Mouse (Mus musculus): ENCODE data around the gene Ddx25. TPM values are rescaled to one million over a fixed set of nuclear protein-coding genes. Genes with fewer than 3 reads are reported as not detected.

The Ddx25 gene
- polyA plus RNA-seq, 1 experiment from 2014 or later, result 2.5 TPM

DNA sequence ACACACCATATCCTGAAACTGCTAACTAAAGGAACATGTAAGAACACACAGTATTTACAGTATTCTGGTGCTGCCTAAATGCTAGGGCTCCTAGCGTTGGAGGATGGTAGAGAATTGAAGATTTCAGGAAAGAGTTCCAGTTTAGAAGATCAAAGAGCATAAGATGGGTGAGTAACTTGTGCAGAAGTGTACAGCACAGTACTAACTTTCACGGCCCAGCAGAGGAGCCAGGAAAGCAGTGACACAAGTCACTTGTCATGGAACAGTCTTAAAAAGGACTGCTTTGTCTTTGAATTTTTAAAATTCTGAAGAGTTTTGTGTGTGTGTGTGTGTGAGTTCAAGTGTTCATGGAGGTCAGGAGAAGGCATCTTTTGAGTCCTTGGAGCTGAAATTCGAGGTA, 9.7 kb upstream of the Ddx25 start:
- 81% methylated on average over 3 of the region's 3 CpGs for WGBS (ENCODE audit: insufficient replicate concordance)
- Histone ChIP-seq H3K27ac (ENCODE audit: low read depth, low read length) (no peak overlapping the region), H3K27me3 (ENCODE audit: control insufficient read depth, insufficient read depth, low read length) (0 out of 2 replicates have a peak, but pooled peaks cover 3% of the 10 kb centered on the region), H3K9me3 (replicated peaks; ENCODE audit: control insufficient read depth, low read length) (no peaks in the 10 kb centered on the region), H3K36me3 (ENCODE audit: control insufficient read depth, insufficient read depth, low read length) (peaks cover 8% of the 10 kb centered on the region), H3K4me2 (no peak overlapping the region), H3K9ac (ENCODE audit: low read depth, low read length) (no peak overlapping the region), H3K4me1 (ENCODE audit: control insufficient read depth, insufficient read depth, low read length) (0 out of 2 replicates have a peak, but pooled peaks cover 3% of the 10 kb centered on the region), H3K4me3 (ENCODE audit: low read depth, low read length) (peak overlapping the region; percentile 8; the same call in 1 of the 2 replicates)
- ATAC-seq (replicated peaks; ENCODE audit: insufficient number of reproducible peaks, low FRiP score, low TSS enrichment), result no peak

DNA sequence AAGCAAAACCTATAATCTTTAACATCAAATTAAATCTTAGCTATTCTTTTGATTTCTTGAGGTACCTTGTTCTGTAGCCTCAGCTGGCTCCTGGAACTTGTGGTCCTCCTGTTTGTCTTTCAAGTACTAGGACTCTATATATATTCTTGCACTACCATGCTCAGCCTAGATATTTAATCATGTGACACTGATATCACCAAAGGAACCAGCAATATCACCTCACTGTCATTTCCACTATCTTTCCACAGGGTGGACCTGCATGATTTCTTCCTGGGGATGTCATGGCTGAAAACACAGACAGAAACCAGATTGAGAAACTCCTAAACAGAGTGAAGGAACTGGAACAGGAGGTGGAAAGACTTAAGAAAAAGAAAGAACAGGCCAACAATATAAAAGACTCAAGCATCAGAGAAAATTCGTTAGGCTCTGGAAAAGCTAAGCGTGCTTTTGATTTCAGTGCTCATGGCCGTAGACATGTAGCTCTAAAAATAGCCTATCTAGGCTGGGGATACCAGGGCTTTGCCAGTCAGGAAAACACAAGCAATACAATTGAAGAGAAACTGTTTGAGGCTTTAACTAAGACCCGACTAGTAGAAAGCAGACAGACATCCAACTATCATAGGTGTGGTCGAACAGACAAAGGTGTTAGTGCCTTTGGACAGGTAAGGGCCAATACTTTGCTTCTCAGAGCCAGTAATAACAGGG, 6.4 kb upstream of the Ddx25 start:
- no peak overlapping the region for H3K4me3 ChIP-seq (ENCODE audit: low read depth, low read length)
- no peak overlapping the region for H3K9ac ChIP-seq (ENCODE audit: low read depth, low read length)
- peaks cover 10% of the 10 kb centered on the region; the same call in 1 of the 2 replicates for H3K4me1 ChIP-seq (ENCODE audit: control insufficient read depth, insufficient read depth, low read length)
- H3K9me3 ChIP-seq (replicated peaks; ENCODE audit: control insufficient read depth, low read length), result no peaks in the 10 kb centered on the region
- 59% methylated on average over 5 of the region's 5 CpGs for WGBS (ENCODE audit: insufficient replicate concordance)
- no peaks in the 10 kb centered on the region for H3K27me3 ChIP-seq (ENCODE audit: control insufficient read depth, insufficient read depth, low read length)
- H3K27ac ChIP-seq (ENCODE audit: low read depth, low read length), result peak overlapping the region; percentile 65
- H3K4me2 ChIP-seq, result peak overlapping the region; percentile 27
- H3K36me3 ChIP-seq (ENCODE audit: control insufficient read depth, insufficient read depth, low read length), result peaks cover 16% of the 10 kb centered on the region
- no peak for ATAC-seq (replicated peaks; ENCODE audit: insufficient number of reproducible peaks, low FRiP score, low TSS enrichment)

DNA sequence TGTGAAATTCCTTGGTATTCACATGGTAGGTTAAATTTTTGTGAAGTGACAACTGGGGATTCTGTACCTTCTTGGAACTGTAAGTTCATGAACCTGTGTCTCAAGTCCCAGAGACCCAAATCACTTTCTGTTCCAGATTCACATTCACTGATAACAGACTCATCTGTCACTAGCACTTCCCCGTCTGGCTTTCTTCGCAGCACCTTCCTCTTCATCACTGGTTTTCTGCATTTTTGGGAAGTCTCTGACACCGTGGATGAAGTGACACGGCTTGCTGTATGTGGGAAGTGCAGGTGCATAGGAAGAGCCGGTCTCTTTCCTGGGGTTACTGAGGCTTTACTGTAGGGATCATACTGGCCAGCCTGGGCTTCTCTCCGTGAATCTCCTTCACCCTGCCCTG, 3.3 kb upstream of the Ddx25 start:
- peaks cover 11% of the 10 kb centered on the region for H3K36me3 ChIP-seq (ENCODE audit: control insufficient read depth, insufficient read depth, low read length)
- H3K9ac ChIP-seq (ENCODE audit: low read depth, low read length), result no peak overlapping the region
- H3K4me2 ChIP-seq, result no peak overlapping the region
- ATAC-seq (replicated peaks; ENCODE audit: insufficient number of reproducible peaks, low FRiP score, low TSS enrichment), result no peak
- 79% methylated on average over 6 of the region's 6 CpGs for WGBS (ENCODE audit: insufficient replicate concordance)
- peaks cover 7% of the 10 kb centered on the region; the same call in 1 of the 2 replicates for H3K27me3 ChIP-seq (ENCODE audit: control insufficient read depth, insufficient read depth, low read length)
- H3K4me3 ChIP-seq (ENCODE audit: low read depth, low read length), result no peak overlapping the region
- no peaks in the 10 kb centered on the region for H3K9me3 ChIP-seq (replicated peaks; ENCODE audit: control insufficient read depth, low read length)
- peaks cover 7% of the 10 kb centered on the region; the same call in 1 of the 2 replicates for H3K4me1 ChIP-seq (ENCODE audit: control insufficient read depth, insufficient read depth, low read length)
- no peak overlapping the region for H3K27ac ChIP-seq (ENCODE audit: low read depth, low read length)

DNA sequence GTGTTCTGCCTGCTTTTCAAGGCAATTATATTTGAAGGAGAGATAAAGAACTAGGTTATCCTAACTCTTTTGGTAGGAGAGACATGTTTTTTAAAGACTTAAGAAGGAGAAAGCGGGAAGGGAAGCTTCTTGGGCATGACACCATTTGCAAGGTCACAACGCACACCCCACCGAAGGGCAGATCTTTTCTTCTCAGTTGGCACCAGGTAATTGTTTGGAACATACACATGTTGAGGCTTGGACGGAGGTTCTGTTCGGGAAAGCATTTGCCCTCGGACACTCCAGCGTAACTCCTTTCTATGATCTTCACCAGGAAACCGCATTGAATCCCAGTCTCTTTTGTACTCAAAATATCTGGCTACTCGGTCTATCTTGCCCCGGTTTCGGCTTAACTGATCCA, 2.7 kb upstream of the Ddx25 start:
- H3K27ac ChIP-seq (ENCODE audit: low read depth, low read length), result no peak overlapping the region
- no peak overlapping the region for H3K4me2 ChIP-seq
- ATAC-seq (replicated peaks; ENCODE audit: insufficient number of reproducible peaks, low FRiP score, low TSS enrichment), result no peak
- peaks cover 7% of the 10 kb centered on the region; the same call in 1 of the 2 replicates for H3K27me3 ChIP-seq (ENCODE audit: control insufficient read depth, insufficient read depth, low read length)
- 97% methylated on average over 11 of the region's 11 CpGs for WGBS (ENCODE audit: insufficient replicate concordance)
- peaks cover 7% of the 10 kb centered on the region; the same call in 1 of the 2 replicates for H3K4me1 ChIP-seq (ENCODE audit: control insufficient read depth, insufficient read depth, low read length)
- H3K4me3 ChIP-seq (ENCODE audit: low read depth, low read length), result no peak overlapping the region
- no peaks in the 10 kb centered on the region for H3K9me3 ChIP-seq (replicated peaks; ENCODE audit: control insufficient read depth, low read length)
- H3K36me3 ChIP-seq (ENCODE audit: control insufficient read depth, insufficient read depth, low read length), result peaks cover 11% of the 10 kb centered on the region
- H3K9ac ChIP-seq (ENCODE audit: low read depth, low read length), result no peak overlapping the region

DNA sequence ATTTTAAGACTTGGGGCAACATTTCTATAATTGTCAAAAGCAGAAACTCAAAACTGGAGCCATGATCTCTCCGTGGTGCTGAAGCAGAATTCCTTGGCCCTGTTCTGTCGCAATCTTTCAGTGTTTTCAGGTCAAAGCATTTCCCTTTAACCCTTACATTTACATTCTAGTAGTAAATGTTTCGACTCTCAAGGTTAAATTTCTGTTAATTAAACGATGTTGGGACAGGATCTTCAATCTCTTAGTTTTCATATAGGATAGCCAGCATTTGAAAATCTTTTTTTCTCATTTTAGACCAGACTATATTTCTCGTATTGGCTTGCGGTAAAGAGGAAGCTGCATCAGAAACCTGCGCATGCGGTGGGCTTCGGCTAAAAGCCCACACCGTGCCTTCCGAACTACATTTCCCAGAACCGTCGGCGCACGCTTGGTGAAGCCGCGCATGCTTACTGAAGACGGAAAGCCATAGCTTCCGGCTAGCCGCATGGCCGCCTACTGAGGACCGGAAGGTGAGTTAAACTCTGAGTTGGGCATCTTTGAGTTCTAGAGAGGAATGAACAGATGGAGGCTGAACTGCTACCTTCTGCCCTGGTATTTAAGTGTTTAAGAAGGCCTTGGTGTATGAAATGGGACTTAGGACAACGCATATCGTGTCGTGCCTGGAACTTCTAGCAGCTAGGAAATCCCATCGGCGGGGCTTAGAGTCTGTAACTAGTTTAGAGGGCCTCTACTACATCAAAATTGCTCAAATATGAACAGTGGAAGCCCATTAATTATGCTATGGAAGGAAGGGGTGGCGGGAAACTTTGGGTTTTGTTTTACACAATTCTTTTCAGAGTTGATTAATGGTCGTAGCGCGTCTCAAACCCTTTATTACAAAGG, 922 bp upstream of the Ddx25 start:
- Histone ChIP-seq H3K36me3 (ENCODE audit: control insufficient read depth, insufficient read depth, low read length) (peaks cover 8% of the 10 kb centered on the region), H3K27ac (ENCODE audit: low read depth, low read length) (peak overlapping the region; percentile 46; the same call in 1 of the 2 replicates)

DNA sequence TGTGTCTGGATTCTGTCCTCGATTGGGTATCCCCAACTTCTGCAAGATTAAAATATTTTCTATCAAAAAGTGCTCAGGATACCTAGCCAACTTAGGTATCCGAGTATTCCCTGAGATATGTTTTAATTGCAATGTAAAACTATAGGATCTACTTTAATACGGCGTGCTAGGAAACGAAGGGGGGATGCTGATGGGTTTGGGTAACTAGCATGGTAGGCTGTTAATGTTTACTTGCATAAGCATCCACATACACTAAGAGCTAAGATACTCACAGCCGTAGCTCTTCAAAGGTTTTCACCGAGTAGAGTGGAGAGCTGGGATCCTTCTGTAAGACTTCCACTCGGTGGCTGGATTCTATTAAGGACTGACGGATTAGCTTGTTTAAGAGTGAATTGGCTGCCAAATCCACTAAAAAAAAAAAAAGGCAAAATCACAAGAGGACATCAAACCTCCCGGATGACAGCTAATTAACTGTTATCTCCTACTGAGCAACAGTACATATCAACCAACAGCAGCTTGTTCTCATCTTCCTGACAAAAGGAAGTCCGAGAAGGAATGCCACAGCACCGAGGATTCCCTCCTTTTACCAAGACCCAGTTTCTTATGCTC, 1.7 kb downstream of the Ddx25 start:
- no peak overlapping the region for H3K4me2 ChIP-seq
- no peak overlapping the region for H3K27ac ChIP-seq (ENCODE audit: low read depth, low read length)
- no peaks in the 10 kb centered on the region for H3K9me3 ChIP-seq (replicated peaks; ENCODE audit: control insufficient read depth, low read length)
- no peak overlapping the region for H3K4me3 ChIP-seq (ENCODE audit: low read depth, low read length)
- peaks cover 4% of the 10 kb centered on the region for H3K36me3 ChIP-seq (ENCODE audit: control insufficient read depth, insufficient read depth, low read length)
- no peak for ATAC-seq (replicated peaks; ENCODE audit: insufficient number of reproducible peaks, low FRiP score, low TSS enrichment)
- H3K4me1 ChIP-seq (ENCODE audit: control insufficient read depth, insufficient read depth, low read length), result peaks cover 7% of the 10 kb centered on the region; the same call in 1 of the 2 replicates
- H3K9ac ChIP-seq (ENCODE audit: low read depth, low read length), result no peak overlapping the region
- H3K27me3 ChIP-seq (ENCODE audit: control insufficient read depth, insufficient read depth, low read length), result peaks cover 7% of the 10 kb centered on the region; the same call in 1 of the 2 replicates
- 46% methylated on average over 12 of the region's 12 CpGs for WGBS (ENCODE audit: insufficient replicate concordance)

More for the DNA sequence above, 922 bp upstream of the Ddx25 start:
- ATAC-seq (replicated peaks; ENCODE audit: insufficient number of reproducible peaks, low FRiP score, low TSS enrichment), result peak; percentile 77
- H3K9me3 ChIP-seq (replicated peaks; ENCODE audit: control insufficient read depth, low read length), result no peaks in the 10 kb centered on the region
- H3K4me2 ChIP-seq, result peak overlapping the region; percentile 78
- peak overlapping the region; percentile 86 for H3K9ac ChIP-seq (ENCODE audit: low read depth, low read length)
- WGBS (ENCODE audit: insufficient replicate concordance), result 2% methylated on average over 31 of the region's 31 CpGs
- H3K4me3 ChIP-seq (ENCODE audit: low read depth, low read length), result peak overlapping the region; percentile 87
- H3K27me3 ChIP-seq (ENCODE audit: control insufficient read depth, insufficient read depth, low read length), result peaks cover 7% of the 10 kb centered on the region; the same call in 1 of the 2 replicates
- H3K4me1 ChIP-seq (ENCODE audit: control insufficient read depth, insufficient read depth, low read length), result peaks cover 7% of the 10 kb centered on the region; the same call in 1 of the 2 replicates

DNA sequence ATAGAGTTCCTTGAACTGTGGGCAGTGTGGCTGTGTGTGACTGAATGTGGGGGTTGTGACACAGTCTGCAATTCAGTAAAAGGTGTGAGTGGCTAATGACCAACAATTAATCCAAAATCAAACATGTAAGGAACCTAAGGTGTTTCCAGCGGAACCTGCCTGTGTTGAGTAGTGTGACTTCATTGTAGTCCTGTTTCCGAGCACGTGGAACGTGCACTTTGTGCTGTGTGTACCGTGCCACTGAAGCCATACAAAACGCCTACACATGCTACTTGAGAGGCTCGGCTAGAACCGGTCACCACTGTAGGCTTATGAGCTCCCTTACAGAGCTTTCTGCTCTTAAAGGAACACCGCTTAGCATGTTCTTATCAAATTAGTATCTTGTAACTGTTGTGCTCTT, 9.9 kb downstream of the Ddx25 start:
- no peak overlapping the region for H3K4me2 ChIP-seq
- H3K36me3 ChIP-seq (ENCODE audit: control insufficient read depth, insufficient read depth, low read length), result no peaks in the 10 kb centered on the region
- no peak overlapping the region for H3K9ac ChIP-seq (ENCODE audit: low read depth, low read length)
- H3K4me3 ChIP-seq (ENCODE audit: low read depth, low read length), result no peak overlapping the region
- 0 out of 2 replicates have a peak, but pooled peaks cover 3% of the 10 kb centered on the region for H3K4me1 ChIP-seq (ENCODE audit: control insufficient read depth, insufficient read depth, low read length)
- ATAC-seq (replicated peaks; ENCODE audit: insufficient number of reproducible peaks, low FRiP score, low TSS enrichment), result no peak
- H3K9me3 ChIP-seq (replicated peaks; ENCODE audit: control insufficient read depth, low read length), result no peaks in the 10 kb centered on the region
- no peak overlapping the region for H3K27ac ChIP-seq (ENCODE audit: low read depth, low read length)
- H3K27me3 ChIP-seq (ENCODE audit: control insufficient read depth, insufficient read depth, low read length), result no peaks in the 10 kb centered on the region
- 78% methylated on average over 9 of the region's 9 CpGs for WGBS (ENCODE audit: insufficient replicate concordance)

DNA sequence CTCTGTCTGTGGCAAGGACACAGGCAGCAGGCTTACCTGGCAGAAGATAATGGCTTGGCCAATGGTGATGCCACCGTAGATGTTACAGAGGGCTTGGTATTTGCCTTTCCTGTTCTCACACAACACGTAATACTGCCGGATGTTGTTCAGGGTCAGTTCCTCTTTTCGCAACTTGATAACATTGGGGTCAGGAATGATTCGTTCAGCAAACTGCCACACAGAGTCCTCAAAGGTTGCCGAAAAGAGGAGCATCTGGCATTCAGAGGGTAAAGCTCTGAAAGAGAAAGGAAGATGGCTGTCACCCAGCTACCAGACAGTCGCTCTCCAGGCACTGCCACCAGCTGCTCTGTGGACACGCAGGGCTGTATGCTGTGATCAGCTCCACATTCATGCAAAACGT, 11.6 kb downstream of the Ddx25 start:
- ATAC-seq (replicated peaks; ENCODE audit: insufficient number of reproducible peaks, low FRiP score, low TSS enrichment), result no peak
- Histone ChIP-seq H3K4me2 (no peak overlapping the region), H3K9me3 (replicated peaks; ENCODE audit: control insufficient read depth, low read length) (no peaks in the 10 kb centered on the region), H3K4me3 (ENCODE audit: low read depth, low read length) (no peak overlapping the region), H3K9ac (ENCODE audit: low read depth, low read length) (no peak overlapping the region), H3K27ac (ENCODE audit: low read depth, low read length) (no peak overlapping the region), H3K27me3 (ENCODE audit: control insufficient read depth, insufficient read depth, low read length) (no peaks in the 10 kb centered on the region), H3K4me1 (ENCODE audit: control insufficient read depth, insufficient read depth, low read length) (0 out of 2 replicates have a peak, but pooled peaks cover 3% of the 10 kb centered on the region), H3K36me3 (ENCODE audit: control insufficient read depth, insufficient read depth, low read length) (no peaks in the 10 kb centered on the region)
- WGBS (ENCODE audit: insufficient replicate concordance), result 69% methylated on average over 9 of the region's 9 CpGs
